Comparison of ENCODE assay signal across 11 mouse cellular contexts in genomic region chr9:50900026-50900920, GRCm38 (mm10). TPM values are rescaled to one million over a fixed set of nuclear protein-coding genes. Genes with fewer than 3 reads are reported as not detected.
DNase-seq lines count a peak whose midpoint lies in the region; ATAC-seq and TF ChIP-seq lines count a peak whose summit lies in the region.
"Had no signal": no experiment of that assay in that cellular context is flagged by ENCODE, and none has a peak within 500 bp of the region (broad histone marks: within the 10 kb centered on the region; RNA-seq: fewer than 3 reads in every experiment).

No protein-coding gene starts in this region.

- peak; percentile 69 for DNase-seq in forebrain, embryonic 14.5 days (ENCODE audit: low spot score)
- DNase-seq in forebrain, embryonic 11.5 days (ENCODE audit: low spot score) = no peak
- peak; percentile 28 for DNase-seq in lung, postnatal 0 days (ENCODE audit: low spot score)
- DNase-seq in lung, adult 2 months = no peak
- no peak for DNase-seq in cerebellum, adult 8-10 months
- DNase-seq: embryo, embryonic 11 days; kidney, postnatal 36 days; lung, postnatal 36 days had no signal

- peaks cover 37% of the 10 kb centered on the region for H3K36me3 ChIP-seq in forebrain, embryonic 14.5 days (ENCODE audit: control insufficient read depth, insufficient read depth, low read length)
- peaks cover under 1% of the 10 kb centered on the region; the same call in 1 of the 2 replicates for H3K36me3 ChIP-seq in forebrain, embryonic 11.5 days (ENCODE audit: control insufficient read depth, insufficient read depth, low read length)
- H3K36me3 ChIP-seq in lung, postnatal 0 days (ENCODE audit: insufficient read depth, low read length) = peaks cover 18% of the 10 kb centered on the region
- H3K36me3 ChIP-seq in heart, embryonic 11.5 days (ENCODE audit: control insufficient read depth, insufficient read depth, low read length) = peaks cover 4% of the 10 kb centered on the region; the same call in 1 of the 2 replicates
- peaks cover 43% of the 10 kb centered on the region for H3K36me3 ChIP-seq in kidney, embryonic 15.5 days

- TF ChIP-seq POLR2A in lung, adult 2 months (IDR thresholded peaks at IDR 0.05; ENCODE audit: borderline replicate concordance, extremely low read depth, low read depth, low read length) = no peak

- TF ChIP-seq EP300 in lung, postnatal 0 days (IDR thresholded peaks at IDR 0.05) = no peak

- peaks cover 7% of the 10 kb centered on the region; the same call in 1 of the 2 replicates for H3K4me1 ChIP-seq in forebrain, embryonic 14.5 days (ENCODE audit: control insufficient read depth, insufficient read depth, low read length)
- no peaks in the 10 kb centered on the region for H3K4me1 ChIP-seq in forebrain, embryonic 11.5 days (replicated peaks; ENCODE audit: control insufficient read depth, insufficient read depth, low read length)
- no peaks in the 10 kb centered on the region for H3K4me1 ChIP-seq in lung, postnatal 0 days (ENCODE audit: insufficient read depth, low read depth, low read length)
- peaks cover 6% of the 10 kb centered on the region for H3K4me1 ChIP-seq in lung, adult 2 months (ENCODE audit: control insufficient read depth, insufficient read depth, low read length)
- H3K4me1 ChIP-seq in heart, embryonic 11.5 days (ENCODE audit: control insufficient read depth, insufficient read depth, low read length) = peaks cover 5% of the 10 kb centered on the region; the same call in 1 of the 2 replicates
- no peaks in the 10 kb centered on the region for H3K4me1 ChIP-seq in kidney, embryonic 15.5 days

- no peak overlapping the region for H3K27ac ChIP-seq in forebrain, embryonic 14.5 days (ENCODE audit: low read depth, low read length)
- no peak overlapping the region for H3K27ac ChIP-seq in forebrain, embryonic 11.5 days (ENCODE audit: low read depth, low read length)
- no peak overlapping the region for H3K27ac ChIP-seq in lung, postnatal 0 days (ENCODE audit: low read length)
- peak overlapping the region; percentile 5; the same call in 1 of the 2 replicates for H3K27ac ChIP-seq in heart, embryonic 11.5 days (ENCODE audit: low read depth, low read length)
- H3K27ac ChIP-seq in kidney, embryonic 15.5 days = no peak overlapping the region

- no peak overlapping the region for H3K9ac ChIP-seq in forebrain, embryonic 14.5 days (ENCODE audit: low read length)
- H3K9ac ChIP-seq in forebrain, embryonic 11.5 days (ENCODE audit: low read length) = no peak overlapping the region
- no peak overlapping the region for H3K9ac ChIP-seq in lung, postnatal 0 days (replicated peaks; ENCODE audit: low read depth)
- H3K9ac ChIP-seq in heart, embryonic 11.5 days (ENCODE audit: low read depth, low read length) = no peak overlapping the region
- no peak overlapping the region for H3K9ac ChIP-seq in kidney, embryonic 15.5 days

- ATAC-seq in forebrain, embryonic 14.5 days = peak; percentile 79
- ATAC-seq in forebrain, embryonic 11.5 days (replicated peaks; ENCODE audit: low FRiP score) = no peak
- ATAC-seq in lung, postnatal 0 days = peak; percentile 55
- ATAC-seq in heart, embryonic 11.5 days (replicated peaks; ENCODE audit: insufficient number of reproducible peaks, low FRiP score, low TSS enrichment) = no peak
- 0 out of 2 replicates have a peak, but pooled peaks have one; percentile 34 for ATAC-seq in neutrophil, adult 5-6 weeks (ENCODE audit: extremely low read depth, insufficient number of reproducible peaks, low FRiP score, poor library complexity, severe bottlenecking)
- ATAC-seq in kidney, embryonic 15.5 days (replicated peaks; ENCODE audit: low FRiP score) = no peak

- no peaks in the 10 kb centered on the region for H3K27me3 ChIP-seq in forebrain, embryonic 14.5 days (replicated peaks; ENCODE audit: control insufficient read depth, insufficient read depth, low read length)
- H3K27me3 ChIP-seq in forebrain, embryonic 11.5 days (ENCODE audit: control insufficient read depth, insufficient read depth, low read length) = no peaks in the 10 kb centered on the region
- no peaks in the 10 kb centered on the region for H3K27me3 ChIP-seq in lung, postnatal 0 days (replicated peaks; ENCODE audit: insufficient read depth, low read length)
- no peaks in the 10 kb centered on the region for H3K27me3 ChIP-seq in heart, embryonic 11.5 days (ENCODE audit: control insufficient read depth, insufficient read depth, low read length)
- H3K27me3 ChIP-seq in kidney, embryonic 15.5 days = no peaks in the 10 kb centered on the region

- no peak overlapping the region for H3K4me3 ChIP-seq in forebrain, embryonic 14.5 days (ENCODE audit: low read depth, low read length)
- no peak overlapping the region for H3K4me3 ChIP-seq in forebrain, embryonic 11.5 days (ENCODE audit: low read depth, low read length)
- H3K4me3 ChIP-seq in lung, postnatal 0 days (ENCODE audit: low read depth, low read length) = no peak overlapping the region
- no peak overlapping the region for H3K4me3 ChIP-seq in lung, adult 2 months (replicated peaks; ENCODE audit: extremely low read depth, low read depth, low read length)
- no peak overlapping the region for H3K4me3 ChIP-seq in heart, embryonic 11.5 days (ENCODE audit: low read depth, low read length)
- H3K4me3 ChIP-seq in kidney, embryonic 15.5 days (replicated peaks) = no peak overlapping the region

- no peaks in the 10 kb centered on the region for H3K9me3 ChIP-seq in forebrain, embryonic 14.5 days (replicated peaks; ENCODE audit: control insufficient read depth, low read length)
- no peaks in the 10 kb centered on the region for H3K9me3 ChIP-seq in forebrain, embryonic 11.5 days (ENCODE audit: control insufficient read depth, low read length)
- no peaks in the 10 kb centered on the region for H3K9me3 ChIP-seq in lung, postnatal 0 days (ENCODE audit: low read length)
- no peaks in the 10 kb centered on the region for H3K9me3 ChIP-seq in heart, embryonic 11.5 days (replicated peaks; ENCODE audit: control insufficient read depth, low read length)
- no peaks in the 10 kb centered on the region for H3K9me3 ChIP-seq in kidney, embryonic 15.5 days (replicated peaks)

- no peak for TF ChIP-seq CTCF in lung, postnatal 0 days (IDR thresholded peaks at IDR 0.05)
- no peak for TF ChIP-seq CTCF in lung, adult 2 months (IDR thresholded peaks at IDR 0.05; ENCODE audit: insufficient read depth, low read length)

- H3K4me2 ChIP-seq in forebrain, embryonic 14.5 days (ENCODE audit: low read length) = no peak overlapping the region
- H3K4me2 ChIP-seq in forebrain, embryonic 11.5 days (ENCODE audit: low read depth, low read length, severe bottlenecking) = no peak overlapping the region
- H3K4me2 ChIP-seq in lung, postnatal 0 days (replicated peaks; ENCODE audit: low read depth, low read length) = no peak overlapping the region
- no peak overlapping the region for H3K4me2 ChIP-seq in heart, embryonic 11.5 days
- H3K4me2 ChIP-seq in kidney, embryonic 15.5 days = no peak overlapping the region

- 33% methylated on average over 7 of the region's 7 CpGs for WGBS in forebrain, embryonic 14.5 days
- 74% methylated on average over 7 of the region's 7 CpGs for WGBS in forebrain, embryonic 11.5 days
- WGBS in lung, postnatal 0 days = 61% methylated on average over 7 of the region's 7 CpGs
- 51% methylated on average over 7 of the region's 7 CpGs for WGBS in lung, adult 2 months
- 63% methylated on average over 7 of the region's 7 CpGs for WGBS in heart, embryonic 11.5 days (ENCODE audit: insufficient replicate concordance)
- WGBS in kidney, embryonic 15.5 days = 71% methylated on average over 7 of the region's 7 CpGs

RNA-seq across cellular contexts. Expression of gene Ppp2r1b, which starts 55.2 kb away (rescaled TPM):
- 78.9 and 94.5 TPM in 2 replicates for polyA plus RNA-seq in forebrain, embryonic 14.5 days (2014; fragmentation: Nextera tagmentation; extraction: Ambion mirVana)
- 125 and 132 TPM in 2 replicates for polyA plus RNA-seq in forebrain, embryonic 11.5 days (2014; fragmentation: Nextera tagmentation; extraction: Ambion mirVana)
- polyA plus RNA-seq in lung, postnatal 0 days (2015; fragmentation: Nextera tagmentation; extraction: Ambion mirVana) = 26.0 and 28.4 TPM in 2 replicates
- polyA plus RNA-seq in lung, adult 2 months (2012; rRNA removed) = 6.8 and 12.5 TPM in 2 replicates
- 63.1 and 66.9 TPM in 2 replicates for polyA plus RNA-seq in heart, embryonic 11.5 days (2014; fragmentation: Nextera tagmentation; extraction: Ambion mirVana)
- 22.0 and 26.4 TPM in 2 replicates for total RNA-seq in neutrophil, adult 5-6 weeks (2017)
- polyA plus RNA-seq in kidney, embryonic 15.5 days (2015; fragmentation: Nextera tagmentation; extraction: Ambion mirVana) = 74.8 and 75.6 TPM in 2 replicates

Comparison
In these comparisons a context has a peak if more than half of its experiments do, and no peak if none do; other contexts are left out.
1. ATAC-seq: peak in forebrain, embryonic 14.5 days (single experiment), lung, postnatal 0 days (single experiment) and neutrophil, adult 5-6 weeks (single experiment); none in forebrain, embryonic 11.5 days (single experiment), heart, embryonic 11.5 days (single experiment) and kidney, embryonic 15.5 days (single experiment).
2. DNase-seq: peak in forebrain, embryonic 14.5 days (single experiment) and lung, postnatal 0 days (single experiment); none in forebrain, embryonic 11.5 days (single experiment), lung, adult 2 months (single experiment) and cerebellum, adult 8-10 months (single experiment).